Mouse (Mus musculus): Measurements from ENCODE around the gene Ovca2. TPM values are rescaled to one million over a fixed set of nuclear protein-coding genes. Genes with fewer than 3 reads are reported as not detected.
A peak's percentile ranks its signal among the peaks of the same experiment; 100 is the strongest.

The Ovca2 gene
- 38.0 and 39.9 TPM in 2 replicates for polyA plus RNA-seq (2016; fragmentation: Nextera tagmentation; extraction: Ambion mirVana)

DNA sequence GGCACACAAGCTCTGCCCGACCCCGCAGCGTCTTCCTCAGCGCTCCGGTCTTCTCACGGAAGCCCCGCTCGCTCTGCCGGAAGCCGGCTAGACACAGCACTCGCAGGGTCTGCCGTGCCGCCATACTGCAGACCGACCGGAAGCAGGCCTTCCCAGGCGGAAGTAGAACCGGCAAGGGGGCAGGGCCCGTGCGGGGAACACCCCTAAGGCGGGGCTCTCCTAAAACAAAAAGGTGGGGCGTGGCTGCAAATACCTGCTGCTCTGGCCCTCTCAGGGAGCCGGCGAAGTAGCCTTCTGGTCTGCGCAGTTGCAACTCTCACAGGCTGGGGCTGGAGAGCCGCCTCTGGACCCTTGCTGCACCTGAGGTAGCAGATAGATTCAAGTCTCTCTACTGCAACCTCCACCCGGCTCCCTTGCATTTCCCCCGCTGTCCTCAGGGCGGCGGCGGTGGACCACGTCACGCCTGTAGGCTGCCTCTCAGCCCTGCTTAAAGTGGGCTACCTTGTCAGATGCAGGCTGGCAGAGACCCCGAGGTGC is at the start of gene Ovca2:
Gene Ovca2, minus strand, starts transcription at position 164 of the 537 bp plus-strand sequence.
- peaks cover 5% of the 10 kb centered on the region; the same call in 1 of the 2 replicates for H3K27me3 ChIP-seq (ENCODE audit: low read depth, poor library complexity, severe bottlenecking)
- peak; percentile 96 for DNase-seq (ENCODE audit: low spot score)
- peak within 1 kb of the TSS; percentile 90 for H3K27ac ChIP-seq
- peaks cover 25% of the 10 kb centered on the region for H3K4me1 ChIP-seq
- no peaks in the 10 kb centered on the region for H3K9me3 ChIP-seq (replicated peaks)
- H3K4me3 ChIP-seq: peak within 1 kb of the TSS; percentile 87
- under 1% methylated on average over 33 of the region's 33 CpGs for WGBS
- H3K36me3 ChIP-seq: peaks cover 57% of the 10 kb centered on the region

DNA sequence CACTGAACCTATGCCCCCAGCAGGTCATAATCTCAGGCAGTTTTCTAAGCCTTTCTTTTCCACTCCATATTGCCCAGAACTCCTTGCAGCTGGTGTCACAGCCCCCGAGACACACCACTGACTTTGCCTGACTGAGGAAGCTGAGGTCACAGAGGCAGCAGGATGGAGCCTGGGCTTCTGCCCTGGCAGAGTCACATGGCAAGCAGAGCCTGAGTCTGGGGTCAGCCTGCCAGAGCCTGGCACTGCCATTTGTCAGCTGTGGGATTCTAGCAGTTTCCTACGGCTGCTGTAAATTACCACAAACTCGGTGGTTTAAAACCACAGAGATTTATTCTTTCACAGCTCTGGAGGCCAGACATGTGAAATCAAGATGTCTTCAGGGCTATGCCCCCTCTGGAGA is 49.0 kb upstream of the Ovca2 start:
- DNase-seq (ENCODE audit: low spot score): no peak
- no peak overlapping the region for H3K27ac ChIP-seq
- peaks cover 4% of the 10 kb centered on the region for H3K27me3 ChIP-seq (ENCODE audit: low read depth, poor library complexity, severe bottlenecking)
- H3K4me3 ChIP-seq: no peak overlapping the region
- H3K9me3 ChIP-seq (replicated peaks): no peaks in the 10 kb centered on the region
- no peaks in the 10 kb centered on the region for H3K36me3 ChIP-seq
- H3K4me1 ChIP-seq: peaks cover 23% of the 10 kb centered on the region
- WGBS: 36% methylated on average over 3 of the region's 3 CpGs

GRCm38 (mm10) chr11:75224835-75225234 is 46.2 kb upstream of the Ovca2 start:
- Histone ChIP-seq H3K27me3 (ENCODE audit: low read depth, poor library complexity, severe bottlenecking) (no peaks in the 10 kb centered on the region), H3K36me3 (no peaks in the 10 kb centered on the region), H3K27ac (no peak overlapping the region), H3K9me3 (replicated peaks) (no peaks in the 10 kb centered on the region), H3K4me1 (peaks cover 16% of the 10 kb centered on the region), H3K4me3 (no peak overlapping the region)
- no peak for DNase-seq (ENCODE audit: low spot score)
- WGBS: 93% methylated on average over 4 of the region's 4 CpGs

- 85% methylated on average over 12 of the region's 12 CpGs for WGBS
- DNase-seq (ENCODE audit: low spot score): no peak
- Histone ChIP-seq H3K9me3 (replicated peaks) (no peaks in the 10 kb centered on the region), H3K27ac (no peak overlapping the region), H3K4me1 (peaks cover 10% of the 10 kb centered on the region), H3K36me3 (no peaks in the 10 kb centered on the region), H3K4me3 (no peak overlapping the region), H3K27me3 (ENCODE audit: low read depth, poor library complexity, severe bottlenecking) (no peaks in the 10 kb centered on the region)
Observed at GRCm38 (mm10) chr11:75224062-75224461, 45.4 kb upstream of the Ovca2 start.

DNA sequence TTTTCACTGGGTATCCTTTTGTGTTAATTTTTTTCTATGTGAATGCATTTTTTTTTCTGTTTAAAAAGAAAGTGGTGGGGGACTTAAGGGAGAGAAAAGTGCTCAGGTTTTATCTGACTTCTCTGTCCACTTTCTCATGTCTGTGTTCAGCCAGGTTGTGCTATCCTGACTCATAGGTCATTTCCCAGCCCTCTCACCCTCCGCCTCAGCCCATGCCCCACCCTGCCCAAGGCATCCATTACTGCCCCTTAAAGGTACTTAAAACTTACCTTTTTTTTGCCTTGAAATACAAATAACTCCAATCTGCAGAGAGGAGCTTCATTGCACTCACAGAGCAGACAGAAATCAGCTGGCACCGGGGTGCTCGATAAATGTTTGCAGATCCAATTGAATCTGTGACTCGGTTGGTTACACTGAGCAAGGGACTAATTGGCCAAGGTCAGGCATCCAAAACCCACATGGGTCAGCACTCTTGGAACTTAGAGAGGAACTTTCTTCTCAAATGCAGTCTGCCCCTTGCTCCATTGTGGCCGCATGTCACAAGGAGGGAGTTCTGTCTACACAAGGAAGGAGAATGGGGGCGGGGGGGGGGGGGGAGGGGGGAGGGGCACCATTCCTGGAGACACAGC is 42.0 kb upstream of the Ovca2 start:
- Histone ChIP-seq H3K4me1 (0 out of 2 replicates have a peak, but pooled peaks cover 5% of the 10 kb centered on the region), H3K27me3 (ENCODE audit: low read depth, poor library complexity, severe bottlenecking) (peaks cover 8% of the 10 kb centered on the region), H3K4me3 (no peak overlapping the region), H3K36me3 (no peaks in the 10 kb centered on the region), H3K9me3 (replicated peaks) (no peaks in the 10 kb centered on the region), H3K27ac (no peak overlapping the region)
- 75% methylated on average over 5 of the region's 6 CpGs for WGBS
- no peak for DNase-seq (ENCODE audit: low spot score)

DNA sequence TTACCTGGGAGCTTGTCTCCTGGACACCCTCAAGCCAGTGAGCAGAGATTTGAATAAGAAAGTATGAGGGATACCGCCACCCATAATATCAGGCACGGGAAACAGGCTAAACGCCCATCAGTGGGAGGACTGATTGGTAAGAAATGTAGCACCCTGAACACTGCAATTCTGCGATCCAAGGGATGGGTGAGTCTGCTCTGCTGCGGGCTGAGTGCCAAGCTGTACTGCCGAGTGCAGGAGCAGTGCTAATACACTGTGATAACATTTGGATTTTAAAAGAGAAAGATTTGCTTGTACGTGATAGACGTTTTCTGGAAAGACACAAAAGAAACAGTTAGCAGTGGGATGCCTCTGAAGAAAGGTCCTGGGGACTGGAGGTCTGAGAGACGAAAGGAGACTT is 41.5 kb upstream of the Ovca2 start:
- H3K4me1 ChIP-seq: peaks cover 5% of the 10 kb centered on the region; the same call in 1 of the 2 replicates
- H3K36me3 ChIP-seq: no peaks in the 10 kb centered on the region
- H3K4me3 ChIP-seq: no peak overlapping the region
- WGBS: 64% methylated on average over 9 of the region's 9 CpGs
- H3K27ac ChIP-seq: no peak overlapping the region
- no peak for DNase-seq (ENCODE audit: low spot score)
- peaks cover 13% of the 10 kb centered on the region for H3K27me3 ChIP-seq (ENCODE audit: low read depth, poor library complexity, severe bottlenecking)
- H3K9me3 ChIP-seq (replicated peaks): no peaks in the 10 kb centered on the region

GRCm38 (mm10) chr11:75214081-75214950 is 35.7 kb upstream of the Ovca2 start:
- DNase-seq (ENCODE audit: low spot score): no peak
- H3K4me1 ChIP-seq: peaks cover 55% of the 10 kb centered on the region
- H3K27ac ChIP-seq: peak overlapping the region; percentile 73
- H3K27me3 ChIP-seq (ENCODE audit: low read depth, poor library complexity, severe bottlenecking): peaks cover 42% of the 10 kb centered on the region
- WGBS: 15% methylated on average over 13 of the region's 13 CpGs
- H3K36me3 ChIP-seq: no peaks in the 10 kb centered on the region
- no peaks in the 10 kb centered on the region for H3K9me3 ChIP-seq (replicated peaks)
- peak overlapping the region; percentile 52 for H3K4me3 ChIP-seq

GRCm38 (mm10) chr11:75213372-75214080 is 34.9 kb upstream of the Ovca2 start:
- Histone ChIP-seq H3K4me3 (peak overlapping the region; percentile 52), H3K4me1 (peaks cover 63% of the 10 kb centered on the region), H3K27me3 (ENCODE audit: low read depth, poor library complexity, severe bottlenecking) (peaks cover 42% of the 10 kb centered on the region), H3K27ac (peak overlapping the region; percentile 73), H3K36me3 (no peaks in the 10 kb centered on the region), H3K9me3 (replicated peaks) (no peaks in the 10 kb centered on the region)
- 2% methylated on average over 35 of the region's 35 CpGs for WGBS
- peak; percentile 60 for DNase-seq (ENCODE audit: low spot score)

DNA sequence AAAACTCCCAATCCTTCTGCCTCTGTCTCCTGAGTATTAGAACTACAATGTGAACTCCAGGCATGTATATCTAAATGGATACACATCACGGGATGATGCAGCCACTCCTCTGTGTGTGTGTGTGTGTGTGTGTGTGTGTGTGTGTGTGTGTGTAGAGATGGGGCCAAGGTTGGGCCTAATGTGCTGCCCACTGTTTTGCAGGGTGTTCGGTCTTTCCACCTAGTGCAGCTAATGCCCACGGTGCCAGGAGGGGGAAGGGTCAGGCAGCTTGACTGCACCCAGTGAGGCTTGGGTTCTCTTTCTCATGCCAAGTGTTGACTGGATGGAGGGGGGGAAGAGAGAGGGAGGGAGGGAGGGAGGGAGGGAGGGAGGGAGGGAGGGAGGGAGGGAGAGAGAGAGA is 34.2 kb upstream of the Ovca2 start:
- no peaks in the 10 kb centered on the region for H3K36me3 ChIP-seq
- H3K9me3 ChIP-seq (replicated peaks): no peaks in the 10 kb centered on the region
- H3K27ac ChIP-seq: no peak overlapping the region
- H3K27me3 ChIP-seq (ENCODE audit: low read depth, poor library complexity, severe bottlenecking): peaks cover 42% of the 10 kb centered on the region
- peaks cover 68% of the 10 kb centered on the region for H3K4me1 ChIP-seq
- no peak for DNase-seq (ENCODE audit: low spot score)
- H3K4me3 ChIP-seq: no peak overlapping the region
- WGBS: 69% methylated on average over 3 of the region's 3 CpGs

DNA sequence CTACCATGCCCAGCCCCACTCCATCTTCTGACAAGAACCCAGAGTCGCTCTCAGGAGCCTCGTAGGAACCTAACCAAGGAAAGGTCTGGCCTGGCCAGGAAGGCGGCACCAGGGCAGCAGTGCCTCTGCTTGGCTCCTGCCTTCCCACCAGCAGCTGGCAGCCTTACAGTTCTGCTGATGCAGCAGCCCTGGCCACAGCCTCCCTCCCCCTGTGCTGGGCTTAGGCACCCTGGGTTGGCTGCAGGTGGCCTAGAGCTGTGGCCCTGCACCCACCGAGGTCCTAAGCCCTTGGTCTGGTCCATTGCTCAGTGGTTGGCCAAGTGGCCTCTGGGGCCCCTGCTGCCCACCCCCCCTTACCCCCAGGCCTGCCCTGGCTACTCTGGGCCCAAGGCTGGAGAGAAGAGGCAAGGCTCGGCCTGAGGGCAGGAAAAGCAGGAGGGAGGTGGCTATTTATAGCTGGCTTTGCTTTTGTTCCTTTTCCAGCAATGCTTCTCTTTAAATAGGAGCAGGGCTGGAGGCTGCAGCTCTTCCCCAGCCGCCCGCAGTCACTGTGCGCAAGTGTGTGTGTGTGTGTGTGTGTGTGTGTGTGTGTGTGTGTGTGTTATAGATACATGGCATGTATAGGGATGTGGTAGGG is 33.5 kb upstream of the Ovca2 start:
- Histone ChIP-seq H3K36me3 (no peaks in the 10 kb centered on the region), H3K4me3 (no peak overlapping the region), H3K9me3 (replicated peaks) (no peaks in the 10 kb centered on the region), H3K27me3 (ENCODE audit: low read depth, poor library complexity, severe bottlenecking) (peaks cover 42% of the 10 kb centered on the region), H3K27ac (peak overlapping the region; percentile 72), H3K4me1 (peaks cover 68% of the 10 kb centered on the region)
- WGBS: 59% methylated on average over 8 of the region's 8 CpGs
- DNase-seq (ENCODE audit: low spot score): no peak

- H3K36me3 ChIP-seq: no peaks in the 10 kb centered on the region
- no peak for DNase-seq (ENCODE audit: low spot score)
- peaks cover 35% of the 10 kb centered on the region for H3K27me3 ChIP-seq (ENCODE audit: low read depth, poor library complexity, severe bottlenecking)
- H3K9me3 ChIP-seq (replicated peaks): no peaks in the 10 kb centered on the region
- H3K4me1 ChIP-seq: peaks cover 77% of the 10 kb centered on the region
- H3K27ac ChIP-seq: peak overlapping the region; percentile 56; the same call in 1 of the 2 replicates
- 52% methylated on average over 6 of the region's 6 CpGs for WGBS
- no peak overlapping the region for H3K4me3 ChIP-seq
Observed at GRCm38 (mm10) chr11:75210755-75211154, 32.1 kb upstream of the Ovca2 start.

GRCm38 (mm10) chr11:75210093-75210492 is 31.5 kb upstream of the Ovca2 start:
- DNase-seq (ENCODE audit: low spot score): no peak
- Histone ChIP-seq H3K4me3 (no peak overlapping the region), H3K9me3 (replicated peaks) (no peaks in the 10 kb centered on the region), H3K4me1 (peaks cover 78% of the 10 kb centered on the region), H3K27ac (peak overlapping the region; percentile 43; the same call in 1 of the 2 replicates), H3K27me3 (ENCODE audit: low read depth, poor library complexity, severe bottlenecking) (peaks cover 29% of the 10 kb centered on the region), H3K36me3 (no peaks in the 10 kb centered on the region)
- WGBS: 60% methylated on average over 4 of the region's 4 CpGs
